Comparison of ENCODE assay signal across 10 mouse cellular contexts in the genomic region with DNA sequence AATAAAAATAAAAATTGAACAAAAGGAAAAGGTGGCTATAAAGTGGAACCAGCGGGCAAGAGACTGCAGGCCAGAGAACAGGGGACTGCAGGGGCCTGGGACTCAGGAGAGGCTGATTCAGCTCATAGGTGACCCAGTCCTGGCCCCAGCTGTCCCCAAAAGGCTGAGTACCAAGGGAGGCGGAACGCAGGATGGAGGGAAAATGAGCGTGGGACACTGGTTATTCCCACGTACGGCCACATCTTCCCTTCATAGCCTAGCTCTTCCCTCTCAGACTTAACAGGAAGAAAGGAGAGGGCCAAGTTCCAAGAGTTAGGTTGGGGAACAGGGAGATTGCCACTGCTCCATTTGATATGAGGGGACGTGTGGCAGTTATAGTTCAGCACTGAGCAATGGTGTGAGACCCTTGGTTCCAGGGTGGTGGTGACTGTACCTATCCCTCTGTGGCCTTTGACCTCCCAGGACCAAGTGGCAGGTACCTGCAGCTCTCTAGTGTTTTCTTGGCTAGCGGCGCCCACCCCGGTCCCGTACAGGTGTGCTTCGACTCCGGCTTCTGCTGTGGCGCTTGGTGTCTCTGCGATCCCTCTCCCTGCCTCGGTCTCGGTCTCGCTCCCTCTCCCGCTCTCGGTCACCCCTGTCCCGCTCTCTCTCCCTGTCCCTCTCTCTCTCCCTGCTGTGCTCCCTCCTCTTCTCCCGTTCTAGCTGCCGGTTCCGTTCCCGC. TPM values are rescaled to one million over a fixed set of nuclear protein-coding genes. Genes with fewer than 3 reads are reported as not detected.
DNase-seq lines count a peak whose midpoint lies in the region; ATAC-seq and TF ChIP-seq lines count a peak whose summit lies in the region.
"Had no signal": no experiment of that assay in that cellular context is flagged by ENCODE, and none has a peak within 500 bp of the region (broad histone marks: within the 10 kb centered on the region; RNA-seq: fewer than 3 reads in every experiment).

No protein-coding gene starts in this region.

- DNase-seq in hindbrain, embryonic 10.5 days (ENCODE audit: low spot score), result no peak
- DNase-seq in midbrain, embryonic 11.5 days (ENCODE audit: low spot score, missing footprints), result peak; percentile 90
- DNase-seq in B cell, adult 2 months, result no peak
- no peak for DNase-seq in embryo, embryonic 11 days

- peak overlapping the region; percentile 87; the same call in 1 of the 2 replicates for H3K4me3 ChIP-seq in hindbrain, embryonic 10.5 days
- H3K4me3 ChIP-seq in hindbrain, embryonic 16.5 days (ENCODE audit: low read length), result no peak overlapping the region
- peak overlapping the region; percentile 86; the same call in 1 of the 2 replicates for H3K4me3 ChIP-seq in E14TG2a.4 (replicated peaks; ENCODE audit: low read length)
- H3K4me3 ChIP-seq in embryonic facial prominence, embryonic 13.5 days, result no peak overlapping the region
- no peak overlapping the region for H3K4me3 ChIP-seq in midbrain, embryonic 11.5 days (ENCODE audit: low read depth, low read length)

- H3K9ac ChIP-seq in hindbrain, embryonic 16.5 days (ENCODE audit: low read depth, low read length), result no peak overlapping the region
- H3K9ac ChIP-seq in embryonic facial prominence, embryonic 13.5 days, result no peak overlapping the region
- H3K9ac ChIP-seq in midbrain, embryonic 11.5 days (ENCODE audit: low read length), result no peak overlapping the region

- ATAC-seq in hindbrain, embryonic 16.5 days, result no peak
- no peak for ATAC-seq in embryonic facial prominence, embryonic 13.5 days (ENCODE audit: insufficient number of reproducible peaks, insufficient read depth, low FRiP score, low TSS enrichment, low read depth)
- ATAC-seq in midbrain, embryonic 11.5 days (ENCODE audit: low FRiP score), result no peak

- TF ChIP-seq CTCF in E14TG2a.4 (conservative IDR thresholded peaks at IDR 0.05; ENCODE audit: low read length), result no peak

- no peak overlapping the region for H3K27ac ChIP-seq in hindbrain, embryonic 10.5 days
- H3K27ac ChIP-seq in hindbrain, embryonic 16.5 days (ENCODE audit: low read depth, low read length), result no peak overlapping the region
- H3K27ac ChIP-seq in embryonic facial prominence, embryonic 13.5 days, result peak overlapping the region; percentile 22; the same call in 1 of the 2 replicates
- H3K27ac ChIP-seq in midbrain, embryonic 11.5 days (ENCODE audit: low read depth, low read length), result no peak overlapping the region

- H3K36me3 ChIP-seq in hindbrain, embryonic 10.5 days, result peaks cover 78% of the 10 kb centered on the region
- H3K36me3 ChIP-seq in hindbrain, embryonic 16.5 days (ENCODE audit: control insufficient read depth, insufficient read depth, low read length), result peaks cover 48% of the 10 kb centered on the region
- peaks cover 63% of the 10 kb centered on the region for H3K36me3 ChIP-seq in E14TG2a.4 (ENCODE audit: insufficient read depth, low read length)
- H3K36me3 ChIP-seq in embryonic facial prominence, embryonic 13.5 days, result peaks cover 72% of the 10 kb centered on the region
- peaks cover 38% of the 10 kb centered on the region for H3K36me3 ChIP-seq in midbrain, embryonic 11.5 days (ENCODE audit: control insufficient read depth, insufficient read depth, low read length)

- H3K4me1 ChIP-seq in hindbrain, embryonic 10.5 days (replicated peaks), result peaks cover 31% of the 10 kb centered on the region
- H3K4me1 ChIP-seq in hindbrain, embryonic 16.5 days (ENCODE audit: control insufficient read depth, insufficient read depth, low read depth, low read length), result peaks cover 10% of the 10 kb centered on the region
- peaks cover 63% of the 10 kb centered on the region for H3K4me1 ChIP-seq in E14TG2a.4 (replicated peaks; ENCODE audit: low read depth, low read length)
- H3K4me1 ChIP-seq in embryonic facial prominence, embryonic 13.5 days, result peaks cover 16% of the 10 kb centered on the region
- H3K4me1 ChIP-seq in midbrain, embryonic 11.5 days (ENCODE audit: control insufficient read depth, insufficient read depth, low read length), result peaks cover 9% of the 10 kb centered on the region; the same call in 1 of the 2 replicates

- WGBS in hindbrain, embryonic 10.5 days, result 83% methylated on average over 25 of the region's 25 CpGs
- 75% methylated on average over 25 of the region's 25 CpGs for WGBS in hindbrain, embryonic 16.5 days
- WGBS in embryonic facial prominence, embryonic 13.5 days, result 80% methylated on average over 25 of the region's 25 CpGs
- WGBS in midbrain, embryonic 11.5 days, result 78% methylated on average over 25 of the region's 25 CpGs

- no peak overlapping the region for H3K4me2 ChIP-seq in hindbrain, embryonic 16.5 days (ENCODE audit: low read length)
- no peak overlapping the region for H3K4me2 ChIP-seq in embryonic facial prominence, embryonic 13.5 days
- H3K4me2 ChIP-seq in midbrain, embryonic 11.5 days, result no peak overlapping the region

- no peaks in the 10 kb centered on the region for H3K27me3 ChIP-seq in hindbrain, embryonic 10.5 days (ENCODE audit: insufficient read depth, poor library complexity, severe bottlenecking)
- no peaks in the 10 kb centered on the region for H3K27me3 ChIP-seq in hindbrain, embryonic 16.5 days (replicated peaks; ENCODE audit: control insufficient read depth, insufficient read depth, low read length)
- H3K27me3 ChIP-seq in E14TG2a.4 (ENCODE audit: insufficient read depth, low read length), result peaks cover 30% of the 10 kb centered on the region
- no peaks in the 10 kb centered on the region for H3K27me3 ChIP-seq in embryonic facial prominence, embryonic 13.5 days
- no peaks in the 10 kb centered on the region for H3K27me3 ChIP-seq in midbrain, embryonic 11.5 days (ENCODE audit: control insufficient read depth, insufficient read depth, low read length)

- no peaks in the 10 kb centered on the region for H3K9me3 ChIP-seq in hindbrain, embryonic 10.5 days
- no peaks in the 10 kb centered on the region for H3K9me3 ChIP-seq in hindbrain, embryonic 16.5 days (ENCODE audit: control insufficient read depth, low read length)
- H3K9me3 ChIP-seq in E14TG2a.4 (ENCODE audit: low read length), result no peaks in the 10 kb centered on the region
- no peaks in the 10 kb centered on the region for H3K9me3 ChIP-seq in embryonic facial prominence, embryonic 13.5 days
- no peaks in the 10 kb centered on the region for H3K9me3 ChIP-seq in midbrain, embryonic 11.5 days (ENCODE audit: control insufficient read depth, low read length)

RNA-seq across cellular contexts. Expression of a gene that starts 1.2 kb away (rescaled TPM):
- polyA plus RNA-seq in hindbrain, embryonic 10.5 days (2016; fragmentation: Nextera tagmentation; extraction: Ambion mirVana), result 4.5 and 7.1 TPM in 2 replicates
- 9.5 and 10.3 TPM in 2 replicates for polyA plus RNA-seq in hindbrain, embryonic 16.5 days (2015; fragmentation: Nextera tagmentation; extraction: Ambion mirVana)
- 6.8 and 7.9 TPM in 2 replicates for polyA plus RNA-seq in embryonic facial prominence, embryonic 13.5 days (2015; fragmentation: Nextera tagmentation; extraction: Ambion mirVana)
- polyA plus RNA-seq in midbrain, embryonic 11.5 days (2014; fragmentation: Nextera tagmentation; extraction: Ambion mirVana), result 5.8 and 6.9 TPM in 2 replicates

RNA-seq across cellular contexts. Expression of a gene that starts 1.6 kb away (rescaled TPM):
- polyA plus RNA-seq in hindbrain, embryonic 10.5 days (2016; fragmentation: Nextera tagmentation; extraction: Ambion mirVana), result not detected in 2 replicates
- not detected in 2 replicates for polyA plus RNA-seq in hindbrain, embryonic 16.5 days (2015; fragmentation: Nextera tagmentation; extraction: Ambion mirVana)
- polyA plus RNA-seq in embryonic facial prominence, embryonic 13.5 days (2015; fragmentation: Nextera tagmentation; extraction: Ambion mirVana), result not detected in 2 replicates
- not detected in 2 replicates for polyA plus RNA-seq in midbrain, embryonic 11.5 days (2014; fragmentation: Nextera tagmentation; extraction: Ambion mirVana)
- polyA plus RNA-seq: activated CD4-positive, CD25-positive, alpha-beta regulatory T cell, adult 4 months; limb, embryonic 11.5 days; testis, adult 2 months had no signal

RNA-seq across cellular contexts. Expression of a gene that starts 21.2 kb away (rescaled TPM):
- polyA plus RNA-seq in hindbrain, embryonic 10.5 days (2016; fragmentation: Nextera tagmentation; extraction: Ambion mirVana), result 0.04 and 0.16 TPM in 2 replicates
- polyA plus RNA-seq in hindbrain, embryonic 16.5 days (2015; fragmentation: Nextera tagmentation; extraction: Ambion mirVana), result 0.16 and 0.37 TPM in 2 replicates
- polyA plus RNA-seq in embryonic facial prominence, embryonic 13.5 days (2015; fragmentation: Nextera tagmentation; extraction: Ambion mirVana), result 0.06 TPM in 1 of 2 replicates, not detected in the other
- polyA plus RNA-seq in midbrain, embryonic 11.5 days (2014; fragmentation: Nextera tagmentation; extraction: Ambion mirVana), result 0.04 TPM in 1 of 2 replicates, not detected in the other
- polyA plus RNA-seq: activated CD4-positive, CD25-positive, alpha-beta regulatory T cell, adult 4 months had no signal

RNA-seq across cellular contexts. Expression of a gene that starts 24.6 kb away (rescaled TPM):
- polyA plus RNA-seq in hindbrain, embryonic 10.5 days (2016; fragmentation: Nextera tagmentation; extraction: Ambion mirVana), result 500 and 517 TPM in 2 replicates
- polyA plus RNA-seq in hindbrain, embryonic 16.5 days (2015; fragmentation: Nextera tagmentation; extraction: Ambion mirVana), result 445 and 467 TPM in 2 replicates
- polyA plus RNA-seq in embryonic facial prominence, embryonic 13.5 days (2015; fragmentation: Nextera tagmentation; extraction: Ambion mirVana), result 390 and 393 TPM in 2 replicates
- polyA plus RNA-seq in midbrain, embryonic 11.5 days (2014; fragmentation: Nextera tagmentation; extraction: Ambion mirVana), result 396 and 453 TPM in 2 replicates

RNA-seq across cellular contexts. Expression of a gene that starts 36.6 kb away (rescaled TPM):
- 8.3 and 9.5 TPM in 2 replicates for polyA plus RNA-seq in hindbrain, embryonic 10.5 days (2016; fragmentation: Nextera tagmentation; extraction: Ambion mirVana)
- 5.4 and 5.5 TPM in 2 replicates for polyA plus RNA-seq in hindbrain, embryonic 16.5 days (2015; fragmentation: Nextera tagmentation; extraction: Ambion mirVana)
- polyA plus RNA-seq in embryonic facial prominence, embryonic 13.5 days (2015; fragmentation: Nextera tagmentation; extraction: Ambion mirVana), result 8.9 and 9.1 TPM in 2 replicates
- polyA plus RNA-seq in midbrain, embryonic 11.5 days (2014; fragmentation: Nextera tagmentation; extraction: Ambion mirVana), result 5.9 and 8.5 TPM in 2 replicates

Comparison
In these comparisons a context has a peak if more than half of its experiments do, and no peak if none do; other contexts are left out.
1. H3K4me3 ChIP-seq: peak in hindbrain, embryonic 10.5 days (single experiment) and E14TG2a.4 (single experiment); none in hindbrain, embryonic 16.5 days (single experiment), embryonic facial prominence, embryonic 13.5 days (single experiment) and midbrain, embryonic 11.5 days (single experiment).